ENCODE assay signal across 9 mouse cellular contexts in genomic region chr16:63091471-63092300, GRCm38 (mm10).
DNase-seq lines count a peak whose midpoint lies in the region; ATAC-seq and TF ChIP-seq lines count a peak whose summit lies in the region.
"Had no signal": no experiment of that assay in that cellular context is flagged by ENCODE, and none has a peak within 500 bp of the region (broad histone marks: within the 10 kb centered on the region; RNA-seq: fewer than 3 reads in every experiment).

No protein-coding gene starts in this region.

- 16% methylated on average over 11 of the region's 11 CpGs for WGBS in hindbrain, embryonic 16.5 days
- WGBS in midbrain, embryonic 14.5 days: 4% methylated on average over 11 of the region's 11 CpGs
- WGBS in stomach, postnatal 0 days: 70% methylated on average over 11 of the region's 11 CpGs

- H3K4me2 ChIP-seq in hindbrain, embryonic 16.5 days (ENCODE audit: low read length): no peak overlapping the region
- H3K4me2 ChIP-seq in midbrain, embryonic 14.5 days (ENCODE audit: low read length): no peak overlapping the region
- no peak overlapping the region for H3K4me2 ChIP-seq in stomach, postnatal 0 days (replicated peaks; ENCODE audit: low read depth)

- TF ChIP-seq CTCF in stomach, postnatal 0 days (IDR thresholded peaks at IDR 0.05; ENCODE audit: low read depth): no peak

- no peaks in the 10 kb centered on the region for H3K9me3 ChIP-seq in hindbrain, embryonic 16.5 days (ENCODE audit: control insufficient read depth, low read length)
- H3K9me3 ChIP-seq in midbrain, embryonic 14.5 days (ENCODE audit: control insufficient read depth, low read length): no peaks in the 10 kb centered on the region
- H3K9me3 ChIP-seq in stomach, postnatal 0 days (ENCODE audit: control insufficient read depth, low read length): no peaks in the 10 kb centered on the region

- H3K4me3 ChIP-seq in hindbrain, embryonic 16.5 days (ENCODE audit: low read length): no peak overlapping the region
- no peak overlapping the region for H3K4me3 ChIP-seq in midbrain, embryonic 14.5 days (replicated peaks; ENCODE audit: low read depth, low read length)
- no peak overlapping the region for H3K4me3 ChIP-seq in stomach, postnatal 0 days (ENCODE audit: low read depth, low read length)

- peak; percentile 98 for DNase-seq in brain, adult 2 months (ENCODE audit: low read depth, low spot score)
- DNase-seq in cerebellum, postnatal 25 days: peak; percentile 85 to 87
- DNase-seq in midbrain, embryonic 14.5 days: peak; percentile 69
- no peak for DNase-seq in stomach, postnatal 0 days (ENCODE audit: low spot score)
- no peak for DNase-seq in spleen, postnatal 4 days (ENCODE audit: low spot score in 2 of 2)
- DNase-seq: lung, postnatal 14 days had no signal

- H3K27ac ChIP-seq in hindbrain, embryonic 16.5 days (ENCODE audit: low read depth, low read length): no peak overlapping the region
- H3K27ac ChIP-seq in midbrain, embryonic 14.5 days (replicated peaks; ENCODE audit: low read depth, low read length): peak overlapping the region; percentile 46
- no peak overlapping the region for H3K27ac ChIP-seq in stomach, postnatal 0 days (replicated peaks)

- no peak for TF ChIP-seq EP300 in stomach, postnatal 0 days (optimal IDR thresholded peaks at IDR 0.05)

- no peaks in the 10 kb centered on the region for H3K4me1 ChIP-seq in hindbrain, embryonic 16.5 days (ENCODE audit: control insufficient read depth, insufficient read depth, low read depth, low read length)
- peaks cover 8% of the 10 kb centered on the region; the same call in 1 of the 2 replicates for H3K4me1 ChIP-seq in midbrain, embryonic 14.5 days (ENCODE audit: control insufficient read depth, insufficient read depth, low read length)
- H3K4me1 ChIP-seq in stomach, postnatal 0 days (replicated peaks; ENCODE audit: control insufficient read depth, insufficient read depth): no peaks in the 10 kb centered on the region

- peak; percentile 92 for ATAC-seq in hindbrain, embryonic 16.5 days
- peak; percentile 83; the same call in 1 of the 2 replicates for ATAC-seq in midbrain, embryonic 14.5 days (ENCODE audit: low FRiP score, low TSS enrichment)
- ATAC-seq in erythroblast, adult 5-6 weeks (replicated peaks; ENCODE audit: low FRiP score, poor library complexity, severe bottlenecking): no peak
- no peak for ATAC-seq in stomach, postnatal 0 days (ENCODE audit: low FRiP score, low TSS enrichment)
- ATAC-seq in activated CD4-positive, CD25-positive, alpha-beta regulatory T cell, adult 4 months: no peak

- H3K27me3 ChIP-seq in hindbrain, embryonic 16.5 days (replicated peaks; ENCODE audit: control insufficient read depth, insufficient read depth, low read length): no peaks in the 10 kb centered on the region
- peaks cover 7% of the 10 kb centered on the region; the same call in 1 of the 2 replicates for H3K27me3 ChIP-seq in midbrain, embryonic 14.5 days (ENCODE audit: control insufficient read depth, insufficient read depth, low read length)
- H3K27me3 ChIP-seq in stomach, postnatal 0 days (ENCODE audit: control insufficient read depth, insufficient read depth, low read length): no peaks in the 10 kb centered on the region

- H3K36me3 ChIP-seq in hindbrain, embryonic 16.5 days (ENCODE audit: control insufficient read depth, insufficient read depth, low read length): no peaks in the 10 kb centered on the region
- no peaks in the 10 kb centered on the region for H3K36me3 ChIP-seq in midbrain, embryonic 14.5 days (ENCODE audit: control insufficient read depth, insufficient read depth, low read length)
- H3K36me3 ChIP-seq in stomach, postnatal 0 days (ENCODE audit: control insufficient read depth, insufficient read depth, low read length): no peaks in the 10 kb centered on the region

- H3K9ac ChIP-seq in hindbrain, embryonic 16.5 days (ENCODE audit: low read depth, low read length): no peak overlapping the region
- no peak overlapping the region for H3K9ac ChIP-seq in midbrain, embryonic 14.5 days (replicated peaks; ENCODE audit: low read length)
- H3K9ac ChIP-seq in stomach, postnatal 0 days (ENCODE audit: low read length): no peak overlapping the region

Comparison
In these comparisons a context has a peak if more than half of its experiments do, and no peak if none do; other contexts are left out.
1. DNase-seq: peak in brain, adult 2 months (single experiment), cerebellum, postnatal 25 days (2 of 2) and midbrain, embryonic 14.5 days (single experiment); none in stomach, postnatal 0 days (single experiment) and spleen, postnatal 4 days (0 of 2).
2. ATAC-seq: peak in hindbrain, embryonic 16.5 days (single experiment) and midbrain, embryonic 14.5 days (single experiment); none in erythroblast, adult 5-6 weeks (single experiment), stomach, postnatal 0 days (single experiment) and activated CD4-positive, CD25-positive, alpha-beta regulatory T cell, adult 4 months (single experiment).